Mouse (Mus musculus): ENCODE data around the gene Jade3. TPM values are rescaled to one million over a fixed set of nuclear protein-coding genes. Genes with fewer than 3 reads are reported as not detected.

Gene Jade3
- total and polyA plus RNA-seq, 2 experiments from 2014 or later, result 3.2 to 16.2 TPM

- 31% methylated on average over 34 of the region's 51 CpGs for WGBS
- H3K4me1 ChIP-seq (ENCODE audit: insufficient read depth), result no peaks in the 10 kb centered on the region
- H3K4me2 ChIP-seq (ENCODE audit: low read depth), result peak overlapping the region; percentile 56
- H3K27me3 ChIP-seq (ENCODE audit: insufficient read depth, low read length), result no peaks in the 10 kb centered on the region
- DNase-seq, result peak; percentile 21
- TF ChIP-seq CTCF (IDR thresholded peaks at IDR 0.05; ENCODE audit: low read depth), result no peak
- peak overlapping the region; percentile 70 for H3K9ac ChIP-seq
- H3K36me3 ChIP-seq (ENCODE audit: insufficient read depth), result no peaks in the 10 kb centered on the region
- H3K4me3 ChIP-seq (ENCODE audit: low read depth, low read length), result peak overlapping the region; percentile 54
- no peaks in the 10 kb centered on the region for H3K9me3 ChIP-seq (ENCODE audit: low read length)
- peak overlapping the region; percentile 88 for H3K27ac ChIP-seq (ENCODE audit: low read depth, low read length)
- ATAC-seq, result no peak; the same call in 1 of the 2 replicates
These were observed 456 bp downstream of the Jade3 start for GRCm38 (mm10) chrX:20425839-20426449.

DNA sequence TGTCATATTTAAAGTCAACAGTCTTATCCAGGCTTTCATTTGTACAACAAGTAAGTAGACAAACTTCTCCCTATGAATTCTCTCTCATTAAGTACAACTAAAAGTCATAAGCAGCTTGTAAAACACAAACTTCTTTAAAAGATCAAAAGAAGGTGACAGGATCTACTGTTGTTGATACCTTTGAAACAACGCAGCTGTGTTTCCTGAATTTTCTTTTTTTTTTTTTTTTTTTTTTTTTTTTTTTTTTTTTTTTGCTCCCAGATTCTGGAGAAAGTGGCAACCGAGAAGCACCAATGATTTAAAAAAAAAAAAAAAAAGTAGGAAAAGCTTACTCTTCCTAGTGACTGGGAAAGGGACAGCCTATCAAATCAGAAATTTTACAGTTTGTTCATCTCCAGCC is 57.7 kb downstream of the Jade3 start:
- Histone ChIP-seq H3K4me1 (ENCODE audit: insufficient read depth) (no peaks in the 10 kb centered on the region), H3K36me3 (ENCODE audit: insufficient read depth) (no peaks in the 10 kb centered on the region), H3K4me2 (ENCODE audit: low read depth) (no peak overlapping the region), H3K27ac (ENCODE audit: low read depth, low read length) (no peak overlapping the region), H3K27me3 (ENCODE audit: insufficient read depth, low read length) (no peaks in the 10 kb centered on the region), H3K4me3 (ENCODE audit: low read depth, low read length) (no peak overlapping the region), H3K9ac (no peak overlapping the region), H3K9me3 (ENCODE audit: low read length) (no peaks in the 10 kb centered on the region)
- 81% methylated on average over 2 of the region's 2 CpGs for WGBS
- TF ChIP-seq CTCF (IDR thresholded peaks at IDR 0.05; ENCODE audit: low read depth), result no peak
- ATAC-seq, result no peak
- no peak for DNase-seq

GRCm38 (mm10) chrX:20497682-20498081 is 72.2 kb downstream of the Jade3 start:
- Histone ChIP-seq H3K27ac (ENCODE audit: low read depth, low read length) (no peak overlapping the region), H3K4me2 (ENCODE audit: low read depth) (no peak overlapping the region), H3K4me1 (ENCODE audit: insufficient read depth) (no peaks in the 10 kb centered on the region), H3K4me3 (ENCODE audit: low read depth, low read length) (no peak overlapping the region), H3K27me3 (ENCODE audit: insufficient read depth, low read length) (no peaks in the 10 kb centered on the region), H3K36me3 (ENCODE audit: insufficient read depth) (no peaks in the 10 kb centered on the region), H3K9ac (no peak overlapping the region), H3K9me3 (ENCODE audit: low read length) (no peaks in the 10 kb centered on the region)
- ATAC-seq (no peak), DNase-seq (no peak)
- no peak for TF ChIP-seq CTCF (IDR thresholded peaks at IDR 0.05; ENCODE audit: low read depth)
- 91% methylated on average over 3 of the region's 3 CpGs for WGBS

DNA sequence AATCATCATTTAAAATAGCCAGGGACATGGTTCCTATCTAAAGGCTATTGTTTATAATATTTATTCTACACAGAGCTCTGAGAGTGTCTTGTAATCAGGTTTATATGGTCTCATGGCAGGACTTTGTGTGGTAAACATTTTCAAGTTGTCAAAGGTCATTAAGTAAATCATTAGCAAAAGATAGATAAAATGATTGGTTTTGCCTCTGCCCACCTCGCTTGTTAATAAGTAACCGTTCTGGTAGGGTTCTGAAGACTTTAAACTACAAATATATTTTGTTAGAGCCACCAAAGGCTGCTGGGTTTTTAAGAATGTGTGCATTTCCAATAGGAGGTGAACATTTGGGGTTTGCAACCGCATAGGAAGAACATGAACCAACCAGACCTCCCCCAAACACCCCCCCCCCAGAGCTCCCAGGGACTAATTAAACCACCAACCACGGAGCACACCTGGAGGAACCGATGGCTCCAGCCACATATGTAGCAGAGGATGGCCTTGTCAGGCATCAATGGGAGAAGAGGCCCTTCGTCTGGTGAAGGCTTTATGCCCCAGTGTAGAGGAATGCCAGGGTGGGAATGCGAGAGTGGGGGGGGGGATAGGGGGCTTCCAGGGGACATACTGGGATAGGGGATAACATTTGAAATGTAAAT is 94.9 kb downstream of the Jade3 start:
- WGBS, result 89% methylated on average over 7 of the region's 7 CpGs
- H3K27me3 ChIP-seq (ENCODE audit: insufficient read depth, low read length), result no peaks in the 10 kb centered on the region
- no peak overlapping the region for H3K9ac ChIP-seq
- H3K4me3 ChIP-seq (ENCODE audit: low read depth, low read length), result no peak overlapping the region
- H3K27ac ChIP-seq (ENCODE audit: low read depth, low read length), result no peak overlapping the region
- no peak for TF ChIP-seq CTCF (IDR thresholded peaks at IDR 0.05; ENCODE audit: low read depth)
- no peaks in the 10 kb centered on the region for H3K9me3 ChIP-seq (ENCODE audit: low read length)
- no peaks in the 10 kb centered on the region; the same call in 1 of the 2 replicates for H3K36me3 ChIP-seq (ENCODE audit: insufficient read depth)
- DNase-seq (no peak), ATAC-seq (no peak)
- no peaks in the 10 kb centered on the region for H3K4me1 ChIP-seq (ENCODE audit: insufficient read depth)
- H3K4me2 ChIP-seq (ENCODE audit: low read depth), result no peak overlapping the region

DNA sequence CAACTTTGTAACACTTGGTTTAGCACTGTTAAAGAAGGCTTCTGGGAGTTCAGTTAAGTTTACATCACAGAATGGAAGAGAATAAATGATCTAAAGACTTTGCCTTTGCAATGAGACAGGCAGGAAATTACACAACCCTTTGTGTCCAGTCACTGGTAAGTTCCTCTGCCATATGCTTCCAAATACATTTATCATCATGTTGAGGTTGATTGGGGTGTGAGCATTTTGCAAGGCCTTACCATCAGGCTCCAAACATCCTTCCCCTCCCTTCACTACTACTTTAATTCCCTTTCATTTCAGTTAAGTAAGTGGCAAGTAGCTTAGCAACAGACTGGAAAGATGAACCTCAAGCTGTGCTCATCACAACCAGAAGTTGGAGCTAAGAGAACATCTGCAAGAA is 96.1 kb downstream of the Jade3 start:
- H3K4me1 ChIP-seq (ENCODE audit: insufficient read depth), result no peaks in the 10 kb centered on the region
- no peak overlapping the region for H3K27ac ChIP-seq (ENCODE audit: low read depth, low read length)
- no peak for TF ChIP-seq CTCF (IDR thresholded peaks at IDR 0.05; ENCODE audit: low read depth)
- no peak overlapping the region for H3K9ac ChIP-seq
- no peaks in the 10 kb centered on the region for H3K9me3 ChIP-seq (ENCODE audit: low read length)
- no peaks in the 10 kb centered on the region; the same call in 1 of the 2 replicates for H3K36me3 ChIP-seq (ENCODE audit: insufficient read depth)
- no peak overlapping the region for H3K4me2 ChIP-seq (ENCODE audit: low read depth)
- H3K27me3 ChIP-seq (ENCODE audit: insufficient read depth, low read length), result no peaks in the 10 kb centered on the region
- no peak overlapping the region for H3K4me3 ChIP-seq (ENCODE audit: low read depth, low read length)
- no peak for DNase-seq
- ATAC-seq, result no peak

- 58% methylated on average over 1 of the region's 1 CpGs for WGBS
- ATAC-seq, result no peak
- no peak for DNase-seq
- Histone ChIP-seq H3K27ac (ENCODE audit: low read depth, low read length) (no peak overlapping the region), H3K27me3 (ENCODE audit: insufficient read depth, low read length) (no peaks in the 10 kb centered on the region), H3K4me3 (ENCODE audit: low read depth, low read length) (no peak overlapping the region), H3K9me3 (ENCODE audit: low read length) (no peaks in the 10 kb centered on the region), H3K4me1 (ENCODE audit: insufficient read depth) (no peaks in the 10 kb centered on the region), H3K4me2 (ENCODE audit: low read depth) (no peak overlapping the region), H3K36me3 (ENCODE audit: insufficient read depth) (no peaks in the 10 kb centered on the region), H3K9ac (no peak overlapping the region)
- no peak for TF ChIP-seq CTCF (IDR thresholded peaks at IDR 0.05; ENCODE audit: low read depth)
These were observed 107.1 kb downstream of the Jade3 start for GRCm38 (mm10) chrX:20532621-20533020.

GRCm38 (mm10) chrX:20543867-20544266 is 118.4 kb downstream of the Jade3 start:
- H3K4me2 ChIP-seq (ENCODE audit: low read depth), result no peak overlapping the region
- ATAC-seq, result no peak

More at GRCm38 (mm10) chrX:20543867-20544266, 118.4 kb downstream of the Jade3 start:
- Histone ChIP-seq H3K4me1 (ENCODE audit: insufficient read depth) (no peaks in the 10 kb centered on the region), H3K9me3 (ENCODE audit: low read length) (no peaks in the 10 kb centered on the region), H3K9ac (no peak overlapping the region), H3K27ac (ENCODE audit: low read depth, low read length) (no peak overlapping the region), H3K4me3 (ENCODE audit: low read depth, low read length) (no peak overlapping the region), H3K27me3 (ENCODE audit: insufficient read depth, low read length) (no peaks in the 10 kb centered on the region), H3K36me3 (ENCODE audit: insufficient read depth) (no peaks in the 10 kb centered on the region)
- TF ChIP-seq CTCF (IDR thresholded peaks at IDR 0.05; ENCODE audit: low read depth), result no peak
- 88% methylated on average over 3 of the region's 3 CpGs for WGBS
- DNase-seq, result no peak
